Mouse (Mus musculus) limb, embryonic 13.5 days (tissue): Measurements from ENCODE around the gene Dpf2. TPM values are rescaled to one million over a fixed set of nuclear protein-coding genes. Genes with fewer than 3 reads are reported as not detected.
A peak's percentile ranks its signal among the peaks of the same experiment; 100 is the strongest.
"Not testable (repeated sequence)": the region's sequence is repeated elsewhere in the genome, so short reads cannot be mapped to it uniquely, and the experiment has no call there.

Experiments
- ATAC-seq: fragments of 200-750 bp; cut with Nextera tagmentation; 2 replicates; pipeline ENCODE4 v1.8.0; 2017; ENCODE audit warnings: low read depth, moderate number of reproducible peaks, moderate TSS enrichment; ENCODE audit not compliant: low FRiP score
- H3K27ac ChIP-seq: fragments of 300-500 bp; sonication (generic); 2 replicates; pipeline ENCODE4 v1.5.1; 2015; ENCODE audit warnings: inconsistent platforms, mild to moderate bottlenecking, moderate library complexity
- H3K27me3 ChIP-seq: fragments of 300-500 bp; sonication (generic); 2 replicates; pipeline ENCODE4 v1.6.1; 2015; ENCODE audit warnings: mild to moderate bottlenecking, inconsistent platforms
- H3K36me3 ChIP-seq: fragments of 300-500 bp; sonication (generic); 2 replicates; pipeline ENCODE4 v1.6.1; 2015; ENCODE audit warnings: inconsistent platforms, mild to moderate bottlenecking, moderate library complexity
- H3K4me1 ChIP-seq: fragments of 300-500 bp; sonication (generic); 2 replicates; pipeline ENCODE4 v1.6.1; 2015; ENCODE audit warnings: inconsistent platforms
- H3K4me2 ChIP-seq: fragments of 300-500 bp; sonication (generic); replicated peaks from 2 replicates; pipeline ENCODE4 v1.6.1; 2015; ENCODE audit warnings: inconsistent platforms, mild to moderate bottlenecking, moderate library complexity
- H3K4me3 ChIP-seq: fragments of 300-500 bp; sonication (generic); 2 replicates; pipeline ENCODE4 v1.5.1; 2015; ENCODE audit warnings: moderate library complexity, mild to moderate bottlenecking, inconsistent platforms
- H3K9ac ChIP-seq: fragments of 300-500 bp; sonication (generic); 2 replicates; pipeline ENCODE4 v1.6.1; 2015; ENCODE audit warnings: mild to moderate bottlenecking, inconsistent platforms
- H3K9me3 ChIP-seq: fragments of 300-500 bp; sonication (generic); 2 replicates; pipeline ENCODE4 v1.6.1; 2016; ENCODE audit warnings: inconsistent platforms
- whole genome bisulfite sequencing: fragments of 180-500 bp; shearing (Covaris S2); methylation state at CpG from one replicate; pipeline ENCODE4 v1.1.7; 2015; 5-methylcytosine and 5-hydroxymethylcytosine counted together
- polyA plus RNA-seq: library from polyadenylated mRNA; unstranded; fragments of >200 nt; fragmentation: Nextera tagmentation; extraction: Ambion mirVana; gene quantifications from 2 replicates; pipeline ENCODE4 v1.2.1, GENCODE M21; 2015

Gene Dpf2
- polyA plus RNA-seq, 1 experiment from 2014 or later = 174 TPM

DNA sequence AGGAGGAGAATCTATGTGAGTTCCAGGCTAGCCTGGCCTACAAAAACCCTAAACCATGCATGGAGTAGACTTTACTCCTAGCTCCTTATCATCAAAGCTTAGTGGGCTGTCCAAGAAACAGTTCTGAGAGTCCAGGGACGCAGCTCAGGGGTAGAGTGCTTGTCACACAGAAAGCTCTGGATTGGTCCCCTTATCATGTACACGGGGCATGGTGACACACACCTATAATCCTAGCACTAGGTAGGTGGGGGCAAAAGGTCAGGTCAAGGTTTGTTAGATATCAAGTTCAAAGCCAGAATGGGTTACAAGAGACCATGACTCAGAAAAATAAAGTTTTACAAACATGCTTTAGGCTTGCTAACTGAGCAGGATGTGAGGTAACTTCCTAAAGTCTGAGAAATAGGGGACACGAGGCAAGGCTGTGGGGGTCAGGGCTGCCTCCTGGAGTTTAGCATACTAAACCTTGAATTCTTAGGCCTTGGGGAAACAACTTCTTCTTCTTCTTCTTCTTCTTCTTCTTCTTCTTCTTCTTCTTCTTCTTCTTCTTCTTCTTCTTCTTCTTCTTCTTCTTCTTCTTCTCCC is 25.5 kb downstream of the Dpf2 start:
- H3K9me3 ChIP-seq = no peaks in the 10 kb centered on the region

DNA sequence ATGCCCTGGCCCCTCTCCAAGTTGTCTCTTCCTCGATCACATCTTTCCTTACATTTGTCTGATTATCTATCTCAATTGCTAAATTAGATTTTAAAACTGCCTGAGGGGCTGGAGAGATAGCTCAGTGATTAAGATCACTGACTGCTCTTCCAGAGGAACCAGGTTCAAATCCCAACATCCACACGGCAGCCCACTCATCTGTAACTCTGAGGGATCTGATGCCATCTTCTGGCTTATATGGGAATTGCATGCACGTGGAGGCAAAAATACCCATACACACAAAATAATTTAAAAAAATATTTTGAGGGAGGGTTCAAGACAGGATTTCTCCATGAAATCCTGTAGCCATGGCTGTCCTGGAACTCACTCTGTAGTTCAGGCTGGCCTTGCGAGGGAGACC is 27.0 kb downstream of the Dpf2 start:
- 59% methylated on average over 4 of the region's 4 CpGs for WGBS
- Histone ChIP-seq H3K4me3 (no peak overlapping the region), H3K27me3 (no peaks in the 10 kb centered on the region), H3K9me3 (no peaks in the 10 kb centered on the region), H3K4me2 (no peak overlapping the region), H3K36me3 (no peaks in the 10 kb centered on the region), H3K9ac (no peak overlapping the region), H3K4me1 (no peaks in the 10 kb centered on the region), H3K27ac (no peak overlapping the region)
- ATAC-seq = no peak

More for the DNA sequence above, 25.5 kb downstream of the Dpf2 start:
- Histone ChIP-seq H3K4me1 (0 out of 2 replicates have a peak, but pooled peaks cover 3% of the 10 kb centered on the region), H3K27me3 (no peaks in the 10 kb centered on the region), H3K9ac (no peak overlapping the region), H3K4me2 (no peak overlapping the region), H3K36me3 (peaks cover 10% of the 10 kb centered on the region), H3K4me3 (no peak overlapping the region), H3K27ac (no peak overlapping the region)
- WGBS = 73% methylated on average over 3 of the region's 3 CpGs
- ATAC-seq = no peak

DNA sequence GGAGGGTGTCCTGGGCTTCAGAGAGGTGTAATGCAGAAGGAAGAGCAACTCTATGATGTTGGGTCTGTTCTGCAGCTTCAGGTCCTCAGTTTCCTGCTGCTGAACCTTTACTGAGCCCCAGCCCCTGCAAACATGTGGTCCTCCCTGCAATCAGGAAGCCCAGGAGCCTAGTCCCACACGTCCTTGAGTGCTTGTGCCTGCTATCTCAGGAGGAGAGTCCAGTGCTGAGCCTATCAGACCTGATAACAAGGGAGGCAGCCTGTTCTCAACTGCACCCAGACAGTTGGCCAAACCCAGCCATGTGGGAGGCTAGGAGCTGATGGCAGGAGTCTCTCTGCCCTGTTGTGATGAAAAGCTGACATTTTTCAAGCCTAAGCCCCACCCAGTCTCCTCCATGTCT is 28.9 kb downstream of the Dpf2 start:
- Histone ChIP-seq H3K27ac (no peak overlapping the region), H3K4me2 (no peak overlapping the region), H3K36me3 (no peaks in the 10 kb centered on the region), H3K4me1 (no peaks in the 10 kb centered on the region), H3K4me3 (no peak overlapping the region), H3K9me3 (no peaks in the 10 kb centered on the region), H3K27me3 (no peaks in the 10 kb centered on the region), H3K9ac (peak overlapping the region; percentile 35; the same call in 1 of the 2 replicates)
- no peak for ATAC-seq
- 34% methylated on average over 1 of the region's 1 CpGs for WGBS

DNA sequence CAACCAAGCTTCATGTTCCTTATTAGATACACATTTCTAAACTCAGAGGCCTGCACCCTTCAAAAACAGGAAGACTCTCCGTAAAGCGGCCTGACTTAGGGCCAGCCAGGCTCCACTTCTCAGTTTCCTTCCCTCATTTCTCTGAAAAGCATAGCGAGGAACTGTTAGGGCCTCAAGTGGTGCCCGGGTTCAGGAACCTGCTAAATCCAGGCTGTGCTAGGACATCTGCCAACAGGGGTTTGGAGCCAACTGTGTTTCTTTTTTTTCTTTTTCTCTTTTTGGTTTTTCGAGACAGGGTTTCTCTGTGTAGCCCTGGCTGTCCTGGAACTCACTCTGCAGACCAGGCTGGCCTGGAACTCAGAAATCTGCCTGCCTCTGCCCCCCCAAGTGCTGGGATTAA is 30.7 kb downstream of the Dpf2 start:
- ATAC-seq, H3K4me2 ChIP-seq, H3K36me3 ChIP-seq, H3K27ac ChIP-seq, H3K9ac ChIP-seq, H3K27me3 ChIP-seq, H3K4me3 ChIP-seq, H3K9me3 ChIP-seq: not testable (repeated sequence)
- 79% methylated on average over 5 of the region's 5 CpGs for WGBS
- peaks cover 12% of the 10 kb centered on the region; the same call in 1 of the 2 replicates for H3K4me1 ChIP-seq

DNA sequence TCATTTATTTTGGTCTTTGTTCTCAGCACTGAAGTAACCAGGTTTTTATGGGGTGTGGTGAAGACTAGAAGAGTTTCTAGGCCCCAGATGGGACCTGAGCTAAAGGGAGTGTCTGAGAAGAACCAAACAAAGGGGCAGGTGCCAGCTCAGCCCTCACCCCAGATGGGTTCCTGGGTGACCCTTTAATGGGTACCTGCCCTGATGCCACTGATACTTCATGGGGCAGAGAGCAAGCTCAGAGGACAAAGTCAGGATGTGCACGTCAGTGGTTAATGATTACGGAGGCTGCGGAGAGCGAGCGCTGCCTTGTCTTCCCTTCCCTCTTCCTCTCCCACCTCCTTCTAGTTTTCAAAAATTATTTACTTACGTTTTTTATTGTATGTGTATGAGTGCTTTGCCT is 31.7 kb downstream of the Dpf2 start:
- no peak for ATAC-seq
- Histone ChIP-seq H3K27ac (no peak overlapping the region), H3K4me1 (peaks cover 12% of the 10 kb centered on the region; the same call in 1 of the 2 replicates), H3K27me3 (no peaks in the 10 kb centered on the region), H3K4me3 (no peak overlapping the region), H3K4me2 (no peak overlapping the region), H3K9ac (no peak overlapping the region), H3K9me3 (no peaks in the 10 kb centered on the region), H3K36me3 (no peaks in the 10 kb centered on the region)
- 88% methylated on average over 6 of the region's 6 CpGs for WGBS

DNA sequence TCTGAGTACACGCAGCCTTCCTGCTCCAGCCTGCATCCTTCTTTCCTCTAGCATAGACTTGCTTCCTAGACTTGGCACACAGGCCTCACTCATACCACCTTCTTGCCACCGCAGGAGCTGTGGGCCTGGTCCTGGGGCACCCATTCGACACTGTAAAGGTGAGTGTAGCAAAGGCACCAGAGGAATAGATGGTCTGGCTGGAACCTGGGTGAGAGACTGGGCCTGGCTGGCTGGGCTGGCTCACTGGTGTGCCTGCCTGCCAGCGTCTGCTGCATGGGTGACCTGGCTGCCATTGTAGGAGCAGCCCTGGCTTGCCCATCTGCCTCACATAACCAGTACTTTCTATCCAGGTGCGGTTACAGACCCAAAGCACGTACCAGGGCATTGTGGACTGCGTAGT is 33.1 kb downstream of the Dpf2 start:
- 86% methylated on average over 7 of the region's 7 CpGs for WGBS
- Histone ChIP-seq H3K27me3 (no peaks in the 10 kb centered on the region), H3K9me3 (no peaks in the 10 kb centered on the region), H3K36me3 (no peaks in the 10 kb centered on the region), H3K4me3 (no peak overlapping the region), H3K4me1 (peaks cover 16% of the 10 kb centered on the region), H3K4me2 (no peak overlapping the region), H3K27ac (no peak overlapping the region), H3K9ac (no peak overlapping the region)
- no peak for ATAC-seq

DNA sequence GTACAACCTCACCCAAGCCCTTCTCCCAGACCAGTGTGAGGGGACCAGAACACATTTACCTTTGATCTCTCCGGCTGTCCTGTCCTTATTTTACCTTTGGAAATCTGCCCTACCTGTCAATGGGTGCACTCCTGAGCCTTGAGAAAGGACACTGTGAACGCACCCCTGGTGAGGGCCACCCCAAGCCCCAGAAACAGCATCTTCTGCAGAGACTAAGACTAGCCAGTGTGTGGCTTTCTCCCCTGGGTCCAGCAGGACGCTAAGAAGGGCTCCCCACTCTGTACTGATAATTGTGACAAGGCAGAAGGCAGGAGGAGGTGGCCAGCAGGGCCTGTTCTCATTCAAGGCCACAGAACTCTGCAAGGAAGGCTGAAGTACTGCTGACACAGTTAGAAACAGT is 33.9 kb downstream of the Dpf2 start:
- Histone ChIP-seq H3K27ac (no peak overlapping the region), H3K27me3 (no peaks in the 10 kb centered on the region), H3K9ac (no peak overlapping the region; the same call in 1 of the 2 replicates), H3K9me3 (no peaks in the 10 kb centered on the region), H3K4me3 (no peak overlapping the region), H3K4me2 (no peak overlapping the region; the same call in 1 of the 2 replicates), H3K36me3 (no peaks in the 10 kb centered on the region), H3K4me1 (peaks cover 24% of the 10 kb centered on the region)
- no peak for ATAC-seq
- WGBS = 85% methylated on average over 3 of the region's 3 CpGs

DNA sequence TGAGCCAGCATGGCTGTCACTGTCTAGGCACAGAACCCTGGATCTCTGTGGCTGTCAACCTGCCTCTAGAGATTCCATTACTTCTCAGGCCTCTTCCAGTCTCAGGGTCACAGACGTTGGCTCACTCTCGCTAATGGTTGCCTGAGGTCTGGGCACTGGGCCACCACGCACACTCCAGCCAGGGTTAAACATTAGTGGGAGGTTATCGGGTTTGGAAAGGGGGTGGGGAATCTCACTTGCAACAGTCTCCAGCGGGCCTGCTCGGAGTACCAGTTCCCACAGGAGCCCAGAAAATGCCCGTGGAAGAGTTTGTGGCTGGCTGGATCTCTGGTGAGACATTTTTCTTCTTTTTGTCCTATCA is 34.5 kb downstream of the Dpf2 start:
- no peaks in the 10 kb centered on the region for H3K27me3 ChIP-seq
- H3K4me1 ChIP-seq = peaks cover 30% of the 10 kb centered on the region
- H3K36me3 ChIP-seq = no peaks in the 10 kb centered on the region
- H3K9ac ChIP-seq = peak overlapping the region; percentile 56
- WGBS = 87% methylated on average over 7 of the region's 7 CpGs
- no peak overlapping the region for H3K27ac ChIP-seq
- H3K4me2 ChIP-seq = peak overlapping the region; percentile 32; the same call in 1 of the 2 replicates
- ATAC-seq = no peak
- H3K4me3 ChIP-seq = no peak overlapping the region; the same call in 1 of the 2 replicates
- no peaks in the 10 kb centered on the region for H3K9me3 ChIP-seq

DNA sequence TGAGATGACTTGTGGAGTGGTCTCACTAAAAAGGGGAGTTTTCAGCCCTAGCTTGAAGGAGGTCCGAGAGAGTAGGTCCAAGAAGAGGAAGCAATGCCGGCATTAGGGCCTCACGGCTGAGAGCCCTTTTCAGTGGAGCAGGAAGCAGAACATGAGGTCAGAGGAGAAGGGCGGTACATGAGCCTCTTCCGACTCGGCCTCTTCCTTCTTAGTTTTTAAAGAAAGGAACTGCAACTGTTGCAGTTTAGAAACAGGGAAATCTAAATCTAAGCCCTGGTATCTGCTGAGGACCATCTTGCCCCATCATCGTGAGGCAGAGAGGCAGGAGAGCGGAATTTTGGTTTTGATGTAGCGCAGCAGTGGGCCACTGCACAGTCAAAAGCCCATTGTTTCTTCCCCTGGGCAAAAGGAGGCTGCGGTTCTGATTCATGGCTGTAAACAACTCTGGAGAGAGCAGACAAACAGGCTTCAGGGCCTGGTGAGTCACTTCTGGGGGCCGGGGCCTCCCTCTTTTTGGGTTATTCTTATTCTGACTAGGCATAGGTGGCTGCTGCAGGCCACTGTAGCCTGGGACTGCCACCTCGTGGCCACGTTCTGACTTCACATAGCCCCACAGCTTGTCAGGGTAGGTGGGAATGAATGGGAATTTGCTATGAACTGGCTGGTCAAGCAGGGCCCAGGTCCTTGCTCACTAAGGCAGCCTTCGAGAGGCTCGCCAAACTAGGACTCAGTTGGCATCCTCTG is 35.0 kb downstream of the Dpf2 start, which contains the start of gene Slc25a45:
Gene Slc25a45 (plus strand): TSS at position 191 of the 744 bp plus-strand sequence.
- Histone ChIP-seq H3K4me3 (no peak within 1 kb of the TSS; the same call in 1 of the 2 replicates), H3K4me1 (peaks cover 34% of the 10 kb centered on the region), H3K9me3 (no peaks in the 10 kb centered on the region), H3K9ac (peak within 1 kb of the TSS; percentile 56), H3K36me3 (peaks cover 4% of the 10 kb centered on the region; the same call in 1 of the 2 replicates), H3K27ac (peak within 1 kb of the TSS; percentile 58; the same call in 1 of the 2 replicates), H3K4me2 (peak within 1 kb of the TSS; percentile 32; the same call in 1 of the 2 replicates), H3K27me3 (no peaks in the 10 kb centered on the region)
- WGBS = 49% methylated on average over 15 of the region's 15 CpGs
- peak; percentile 25; the same call in 1 of the 2 replicates for ATAC-seq

DNA sequence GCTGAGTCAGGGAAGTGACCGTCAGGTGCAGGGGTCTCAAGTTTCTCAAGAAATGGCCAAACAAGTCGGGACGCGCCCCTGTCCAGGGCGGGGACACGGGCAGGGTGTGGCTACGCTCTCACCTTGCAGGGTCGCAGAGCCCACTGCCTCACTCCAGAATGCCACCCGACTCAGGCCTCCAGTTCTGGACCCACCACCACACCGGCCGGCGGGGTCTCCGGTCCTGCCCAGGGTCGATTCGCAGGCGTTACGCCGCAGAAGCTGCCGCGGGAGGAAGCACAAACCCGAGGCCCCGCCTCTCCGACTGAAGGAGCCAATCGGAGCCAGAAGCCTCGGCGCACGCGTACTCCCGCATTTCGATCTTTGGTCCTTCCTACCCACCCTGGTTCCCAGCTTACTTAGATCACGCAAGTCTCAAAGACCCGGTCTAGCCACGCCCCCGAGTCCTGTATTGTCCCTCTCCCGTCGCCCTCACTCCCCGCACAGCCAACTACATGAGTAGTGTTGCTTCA is 37.8 kb downstream of the Dpf2 start, which contains the start of gene Frmd8:
Gene Frmd8 (minus strand): TSS at position 306 of the 512 bp plus-strand sequence.
- under 1% methylated on average over 37 of the region's 37 CpGs for WGBS

DNA sequence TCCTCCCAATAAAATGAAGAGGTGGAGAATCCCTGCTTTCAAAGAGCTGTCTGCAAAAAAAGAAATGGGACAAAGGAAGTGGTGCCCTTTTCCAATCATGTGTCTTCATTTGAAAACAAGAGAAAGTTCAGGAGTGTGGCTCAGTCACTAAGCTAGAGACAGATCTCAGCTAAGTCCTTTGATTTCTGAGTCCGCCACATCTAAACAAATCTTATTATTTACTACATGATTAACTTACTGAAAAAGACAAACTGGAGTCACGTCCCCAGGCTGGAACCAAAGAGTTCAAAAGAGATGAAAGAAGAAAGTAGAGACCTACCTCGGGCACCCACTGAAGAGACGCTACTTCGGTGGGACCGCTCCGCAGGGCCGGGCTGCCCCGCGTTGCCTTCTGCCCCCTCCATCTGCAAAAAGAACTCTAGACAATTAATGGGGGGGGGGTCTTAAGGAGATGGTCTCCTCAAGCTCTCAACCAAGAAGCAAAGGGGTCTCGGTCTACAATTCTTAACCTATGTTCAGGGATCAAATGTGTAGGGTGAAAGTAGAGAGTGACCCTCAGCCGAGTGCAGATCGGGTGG is 38.3 kb downstream of the Dpf2 start:
- Histone ChIP-seq H3K9me3 (no peaks in the 10 kb centered on the region), H3K27me3 (no peaks in the 10 kb centered on the region), H3K4me2 (peak overlapping the region; percentile 91), H3K9ac (peak overlapping the region; percentile 87), H3K4me3 (peak overlapping the region; percentile 82), H3K4me1 (peaks cover 54% of the 10 kb centered on the region), H3K27ac (no peak overlapping the region), H3K36me3 (peaks cover 22% of the 10 kb centered on the region)
- ATAC-seq = no peak
- 10% methylated on average over 13 of the region's 13 CpGs for WGBS

More for the DNA sequence above, 37.8 kb downstream of the Dpf2 start, which contains the start of gene Frmd8:
- Histone ChIP-seq H3K4me1 (peaks cover 54% of the 10 kb centered on the region), H3K4me3 (peak within 1 kb of the TSS; percentile 82), H3K27me3 (no peaks in the 10 kb centered on the region), H3K4me2 (peak within 1 kb of the TSS; percentile 91), H3K27ac (peak within 1 kb of the TSS; percentile 61; the same call in 1 of the 2 replicates), H3K9me3 (no peaks in the 10 kb centered on the region), H3K9ac (peak within 1 kb of the TSS; percentile 87), H3K36me3 (peaks cover 17% of the 10 kb centered on the region)
- ATAC-seq = peak; percentile 87
